Mouse (Mus musculus) fat pad, adult 2 months (tissue): ENCODE data around the gene Pigw.
"Not testable (repeated sequence)": the region's sequence is repeated elsewhere in the genome, so short reads cannot be mapped to it uniquely, and the experiment has no call there.

Experiments
- DNase-seq: peaks from one replicate; pipeline ENCODE4 v3.0.0-alpha.2; 2011; ENCODE audit warnings: low read depth, low spot score; ENCODE audit errors: extremely low read depth

Gene Pigw

DNA sequence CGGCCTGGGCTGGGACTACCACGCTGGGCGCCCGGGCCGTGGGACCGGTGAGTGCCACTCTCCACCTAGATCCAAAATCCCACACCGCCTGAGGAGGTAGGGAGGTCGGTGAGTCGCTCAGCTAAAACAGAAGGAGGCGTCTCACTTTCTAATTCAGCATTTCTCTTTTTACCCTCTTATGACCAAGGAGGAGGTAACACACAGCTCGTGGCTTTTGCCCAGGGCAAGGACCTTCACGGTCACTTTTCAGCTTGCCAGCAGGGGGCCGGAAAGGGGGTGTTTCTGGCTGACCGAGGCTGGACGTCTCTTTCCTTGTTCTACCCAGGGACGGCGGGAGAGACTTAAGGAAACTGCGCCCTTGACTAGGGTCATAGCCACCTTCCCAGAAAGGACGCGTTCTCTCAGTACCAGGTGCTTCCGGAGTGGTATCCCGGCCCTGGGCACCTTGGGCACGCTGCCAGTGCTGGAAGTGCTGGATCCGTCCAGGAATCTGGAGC, 428 bp upstream of the Pigw start:
- no peak for DNase-seq

GRCm38 (mm10) chr11:84879007-84879771, 896 bp downstream of the Pigw start:
- no peak for DNase-seq

- not testable (repeated sequence) for DNase-seq
Observed at GRCm38 (mm10) chr11:84876020-84876419, 4.1 kb downstream of the Pigw start.

DNA sequence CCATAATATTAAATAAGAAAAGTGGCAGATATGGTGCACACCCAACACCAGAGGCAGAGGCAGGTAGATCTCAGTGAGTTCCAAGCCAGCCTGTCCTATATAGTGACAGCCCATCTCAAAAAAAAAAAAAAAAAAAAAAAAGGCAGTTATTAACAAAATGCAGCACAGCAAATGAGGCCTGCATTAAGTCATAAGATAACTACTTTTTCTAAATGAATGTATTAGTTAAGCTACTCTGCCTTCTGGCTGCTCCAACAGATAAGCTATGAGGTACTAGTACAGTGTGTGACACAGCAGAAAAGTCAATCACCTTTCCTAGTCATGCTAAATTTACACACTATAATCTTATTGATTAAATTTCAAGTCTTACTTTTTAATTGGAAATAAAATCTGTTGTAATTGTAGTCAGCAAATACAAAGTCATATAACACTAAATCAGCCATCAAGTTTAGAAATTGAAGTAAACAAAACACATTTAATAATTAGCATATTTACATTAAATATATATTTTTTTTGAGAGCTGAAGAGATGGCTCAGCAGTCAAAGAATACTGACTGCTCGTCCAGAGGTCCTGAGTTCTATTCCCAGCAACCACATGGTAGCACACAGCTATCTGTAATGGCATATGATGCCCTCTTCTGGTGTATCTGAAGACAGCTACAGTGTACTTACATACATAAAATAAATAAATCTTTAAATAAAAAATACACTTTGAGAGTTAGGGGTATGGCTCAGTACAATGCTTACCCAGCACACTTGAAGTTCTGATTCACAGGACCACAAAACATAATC, 6.8 kb downstream of the Pigw start:
- DNase-seq: no peak

DNA sequence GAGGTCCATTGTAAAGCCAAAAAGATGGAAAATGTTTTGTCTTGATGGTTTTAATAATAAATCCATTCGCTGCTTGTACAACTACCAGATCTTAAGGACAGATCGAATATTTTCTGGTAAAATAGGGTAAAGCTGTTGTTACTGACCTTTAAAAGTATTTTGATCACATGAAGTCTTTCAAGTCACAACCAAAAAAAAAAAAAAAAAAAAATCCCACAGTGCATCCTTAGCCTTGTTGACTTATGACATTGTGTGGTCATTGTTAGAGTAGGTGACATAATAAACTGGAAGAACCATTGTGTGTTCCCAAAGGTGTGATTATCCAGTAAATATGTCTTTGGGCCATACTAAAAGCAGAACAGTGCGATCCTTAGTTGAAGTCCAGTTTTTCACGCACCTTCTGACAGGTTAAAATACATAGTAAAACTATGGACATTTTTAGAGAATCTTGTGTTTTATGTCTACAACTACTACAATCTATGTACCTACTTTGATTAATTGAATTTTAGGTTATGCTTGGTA, 8.5 kb downstream of the Pigw start:
- no peak for DNase-seq

GRCm38 (mm10) chr11:84871046-84871445, 9.0 kb downstream of the Pigw start:
- DNase-seq: no peak

- no peak for DNase-seq
Observed at GRCm38 (mm10) chr11:84870337-84871043, 9.6 kb downstream of the Pigw start, which contains the start of gene Ggnbp2. TSS of gene Ggnbp2 (minus strand) at chr11:84870817.

DNA sequence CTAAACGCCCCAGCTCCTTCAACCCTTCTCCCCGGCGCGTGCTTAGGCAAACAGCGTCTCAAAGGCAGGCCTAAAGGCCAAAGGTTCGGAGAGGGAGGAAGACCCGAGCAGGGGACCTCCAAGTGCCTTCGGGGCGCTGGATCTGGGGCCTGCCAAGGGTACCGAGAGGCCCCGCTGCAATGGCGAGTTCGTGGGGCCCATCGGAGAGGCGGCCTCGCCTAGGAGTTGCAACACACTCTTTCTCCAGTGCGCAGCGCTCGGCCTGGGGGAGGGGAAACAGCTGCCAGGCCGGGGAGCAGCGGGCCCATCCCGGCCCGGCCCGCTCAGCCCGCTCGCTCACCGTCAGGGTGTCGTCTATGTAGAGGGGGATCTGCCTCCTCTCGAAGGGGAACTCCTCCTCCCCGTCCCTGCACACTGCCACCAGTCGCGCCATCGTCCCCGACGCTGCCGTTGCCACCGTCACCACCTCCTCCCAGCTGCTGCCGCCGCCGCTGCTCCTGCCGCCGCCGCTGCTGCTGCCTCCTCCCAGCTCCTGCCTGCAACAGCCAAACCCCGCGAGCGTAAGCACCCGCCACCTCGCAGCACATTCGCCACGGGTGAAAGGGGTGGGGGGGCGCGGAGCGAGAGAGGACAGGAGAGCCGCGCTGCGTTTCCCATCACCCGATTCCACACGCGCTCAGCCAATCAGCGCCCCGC, 10.4 kb downstream of the Pigw start:
- no peak for DNase-seq

GRCm38 (mm10) chr11:84868786-84869259, 11.3 kb downstream of the Pigw start:
- DNase-seq: no peak

GRCm38 (mm10) chr11:84867586-84867985, 12.5 kb downstream of the Pigw start:
- no peak for DNase-seq

GRCm38 (mm10) chr11:84865268-84865667, 14.8 kb downstream of the Pigw start:
- DNase-seq: no peak

GRCm38 (mm10) chr11:84855285-84855684, 24.8 kb downstream of the Pigw start:
- no peak for DNase-seq

DNA sequence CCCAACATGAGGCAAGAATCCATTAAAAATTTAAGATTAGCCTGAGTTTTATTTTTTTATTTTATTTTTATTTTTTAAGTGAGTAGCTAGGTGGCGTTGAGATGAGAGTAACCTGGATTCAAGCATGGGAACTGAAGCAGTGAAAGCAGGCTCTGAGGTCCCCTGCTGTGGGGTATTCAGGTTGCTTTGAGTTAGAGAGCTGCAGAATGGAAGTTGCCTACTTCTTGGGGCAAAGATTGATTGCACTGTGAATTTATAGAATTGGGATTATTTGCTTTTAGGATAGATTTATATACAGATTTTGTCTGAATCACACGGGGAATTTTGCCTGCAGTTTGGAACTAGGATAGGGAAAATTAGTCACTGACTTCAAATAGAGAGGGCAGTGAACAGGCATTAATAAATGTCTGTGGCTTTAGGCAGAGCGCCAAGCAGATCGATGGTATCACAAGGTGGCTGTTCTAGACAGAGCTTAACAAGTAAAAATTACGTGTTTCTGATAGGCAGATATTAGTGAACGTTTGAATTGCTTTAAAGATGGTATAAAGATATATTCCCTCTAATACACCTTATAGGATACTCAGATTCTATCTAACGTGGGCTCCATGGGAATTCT, 32.5 kb downstream of the Pigw start:
- no peak for DNase-seq

- no peak for DNase-seq
Observed at GRCm38 (mm10) chr11:84846741-84847474, 33.2 kb downstream of the Pigw start.

GRCm38 (mm10) chr11:84839330-84839729, 40.8 kb downstream of the Pigw start:
- no peak for DNase-seq

DNA sequence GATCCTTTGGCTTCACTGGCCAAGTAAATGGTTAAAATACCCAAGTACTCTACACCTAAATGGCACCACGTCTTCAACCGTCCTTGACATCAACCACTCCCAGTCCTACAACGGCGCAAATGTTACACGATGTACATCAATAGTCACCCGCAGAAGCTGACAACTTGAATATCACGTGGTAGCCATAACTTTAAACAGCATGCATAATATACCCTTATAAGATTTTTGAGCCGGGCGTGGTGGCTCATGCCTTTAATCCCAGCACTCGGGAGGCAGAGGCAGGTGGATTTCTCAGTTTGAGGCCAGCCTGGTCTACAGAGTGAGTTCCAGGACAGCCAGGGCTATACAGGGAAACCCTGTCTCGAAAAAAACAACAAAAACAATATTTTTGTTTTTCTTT, 50.6 kb downstream of the Pigw start:
- not testable (repeated sequence) for DNase-seq

- no peak for DNase-seq
Observed at GRCm38 (mm10) chr11:84828516-84829399, 51.3 kb downstream of the Pigw start, which contains the start of gene Dhrs11. TSS of gene Dhrs11 (minus strand) at chr11:84828994.

DNA sequence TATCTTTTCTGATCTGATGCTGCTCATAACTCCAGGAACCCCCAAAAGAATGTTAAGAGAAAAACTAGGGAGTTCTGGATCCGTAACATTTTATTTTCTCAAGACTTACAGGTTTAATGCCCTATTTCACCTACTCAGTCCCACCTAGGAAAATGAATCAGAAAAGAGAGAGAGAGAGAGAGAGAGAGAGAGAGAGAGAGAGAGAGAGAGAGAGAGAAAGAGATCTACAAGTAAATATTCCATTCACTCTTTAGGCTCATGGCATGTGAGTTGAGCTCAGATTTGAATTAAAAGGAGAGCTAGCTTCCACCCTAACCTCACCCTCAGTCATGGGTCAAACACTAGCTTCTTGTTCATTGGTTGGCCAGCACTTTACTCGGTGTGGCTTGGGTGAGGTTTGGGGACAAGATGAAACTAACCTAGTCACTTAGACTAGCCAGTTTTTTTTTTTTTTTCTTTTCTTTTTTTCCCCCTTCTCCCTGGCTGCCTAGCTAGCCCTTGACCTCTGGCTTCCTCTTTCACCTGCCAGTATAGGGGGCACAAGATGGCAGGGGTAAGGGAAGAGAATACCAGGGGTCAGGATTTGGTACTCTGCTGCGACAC, 52.1 kb downstream of the Pigw start:
- DNase-seq: no peak
